Mouse (Mus musculus): ENCODE data around the gene Cox7a2l.

- no peak for TF ChIP-seq CTCF (IDR thresholded peaks at IDR 0.05; ENCODE audit: low read depth, low read length)
- TF ChIP-seq POLR2A (IDR thresholded peaks at IDR 0.05; ENCODE audit: extremely low read depth, insufficient read depth, low read length) = no peak
Measured at GRCm38 (mm10) chr17:83483784-83484183, 33.3 kb downstream of the Cox7a2l start.
